Comparison of ENCODE assay signal across 13 mouse cellular contexts in genomic region chr19:37790281-37791073, GRCm38 (mm10).
DNase-seq lines count a peak whose midpoint lies in the region; ATAC-seq and TF ChIP-seq lines count a peak whose summit lies in the region.
"Had no signal": no experiment of that assay in that cellular context is flagged by ENCODE, and none has a peak within 500 bp of the region (broad histone marks: within the 10 kb centered on the region; RNA-seq: fewer than 3 reads in every experiment).

No protein-coding gene starts in this region.

- H3K27ac ChIP-seq in kidney, adult 2 months (ENCODE audit: insufficient read depth, low read depth, low read length): no peak overlapping the region
- no peak overlapping the region for H3K27ac ChIP-seq in hindbrain, embryonic 11.5 days (ENCODE audit: low read depth, low read length)
- no peak overlapping the region for H3K27ac ChIP-seq in neural tube, embryonic 14.5 days (ENCODE audit: low read depth, low read length)
- H3K27ac ChIP-seq: embryonic facial prominence, embryonic 13.5 days; heart, embryonic 10.5 days had no signal

- ATAC-seq in hindbrain, embryonic 11.5 days (ENCODE audit: low FRiP score): no peak
- peak; percentile 68; the same call in 1 of the 2 replicates for ATAC-seq in neural tube, embryonic 14.5 days (ENCODE audit: low read depth)

- H3K27me3 ChIP-seq in kidney, adult 2 months (replicated peaks; ENCODE audit: control insufficient read depth, insufficient read depth, low read length): no peaks in the 10 kb centered on the region
- peaks cover 3% of the 10 kb centered on the region; the same call in 1 of the 2 replicates for H3K27me3 ChIP-seq in hindbrain, embryonic 11.5 days (ENCODE audit: control insufficient read depth, insufficient read depth, low read length)
- H3K27me3 ChIP-seq in neural tube, embryonic 14.5 days (ENCODE audit: control insufficient read depth, insufficient read depth, low read length): no peaks in the 10 kb centered on the region
- H3K27me3 ChIP-seq: embryonic facial prominence, embryonic 13.5 days had no signal

- no peak overlapping the region for H3K4me3 ChIP-seq in kidney, adult 2 months (ENCODE audit: insufficient read depth, low read depth, low read length)
- no peak overlapping the region for H3K4me3 ChIP-seq in hindbrain, embryonic 11.5 days (ENCODE audit: low read depth, low read length)
- H3K4me3 ChIP-seq in neural tube, embryonic 14.5 days (ENCODE audit: low read depth, low read length): no peak overlapping the region
- H3K4me3 ChIP-seq: embryonic facial prominence, embryonic 13.5 days; heart, embryonic 10.5 days had no signal

- peaks cover 6% of the 10 kb centered on the region; the same call in 1 of the 2 replicates for H3K4me1 ChIP-seq in kidney, adult 2 months (ENCODE audit: control insufficient read depth, insufficient read depth, low read length)
- peaks cover 8% of the 10 kb centered on the region; the same call in 1 of the 2 replicates for H3K4me1 ChIP-seq in hindbrain, embryonic 11.5 days (replicated peaks; ENCODE audit: control insufficient read depth, insufficient read depth, low read length)
- H3K4me1 ChIP-seq in neural tube, embryonic 14.5 days (ENCODE audit: control insufficient read depth, insufficient read depth, low read length): peaks cover 13% of the 10 kb centered on the region

- TF ChIP-seq POLR2A in kidney, adult 2 months (IDR thresholded peaks at IDR 0.05; ENCODE audit: low read depth, low read length): no peak

- no peaks in the 10 kb centered on the region for H3K9me3 ChIP-seq in hindbrain, embryonic 11.5 days (ENCODE audit: control insufficient read depth, low read length)
- H3K9me3 ChIP-seq in neural tube, embryonic 14.5 days (ENCODE audit: control insufficient read depth, low read length): no peaks in the 10 kb centered on the region
- H3K9me3 ChIP-seq: embryonic facial prominence, embryonic 13.5 days; heart, embryonic 10.5 days had no signal

- H3K4me2 ChIP-seq in hindbrain, embryonic 11.5 days (replicated peaks; ENCODE audit: low read depth, low read length): peak overlapping the region; percentile 26
- H3K4me2 ChIP-seq in neural tube, embryonic 14.5 days (ENCODE audit: low read depth, low read length): peak overlapping the region; percentile 33; the same call in 1 of the 2 replicates
- H3K4me2 ChIP-seq: embryonic facial prominence, embryonic 13.5 days; liver, embryonic 11.5 days had no signal

- TF ChIP-seq CTCF in kidney, adult 2 months (conservative IDR thresholded peaks at IDR 0.05; ENCODE audit: insufficient read depth, insufficient read length, low read depth, low read length): no peak

- H3K9ac ChIP-seq in hindbrain, embryonic 11.5 days (ENCODE audit: low read depth, low read length): peak overlapping the region; percentile 7; the same call in 1 of the 2 replicates
- no peak overlapping the region for H3K9ac ChIP-seq in neural tube, embryonic 14.5 days (replicated peaks; ENCODE audit: low read depth, low read length)
- H3K9ac ChIP-seq: embryonic facial prominence, embryonic 13.5 days had no signal

- 47% methylated on average over 24 of the region's 24 CpGs for WGBS in kidney, adult 2 months
- 23% methylated on average over 24 of the region's 24 CpGs for WGBS in hindbrain, embryonic 11.5 days
- 8% methylated on average over 24 of the region's 24 CpGs for WGBS in neural tube, embryonic 14.5 days

- no peaks in the 10 kb centered on the region for H3K36me3 ChIP-seq in kidney, adult 2 months (ENCODE audit: control insufficient read depth, insufficient read depth, low read length)
- no peaks in the 10 kb centered on the region for H3K36me3 ChIP-seq in hindbrain, embryonic 11.5 days (ENCODE audit: control insufficient read depth, insufficient read depth, low read length)
- no peaks in the 10 kb centered on the region for H3K36me3 ChIP-seq in neural tube, embryonic 14.5 days (ENCODE audit: control insufficient read depth, insufficient read depth, low read length)
- H3K36me3 ChIP-seq: embryonic facial prominence, embryonic 13.5 days; heart, embryonic 10.5 days had no signal

- peak; percentile 17 for DNase-seq in kidney, adult 2 months
- DNase-seq in kidney, adult 9 months: no peak
- peak; percentile 35 for DNase-seq in hindbrain, embryonic 11.5 days (ENCODE audit: low spot score)
- peak; percentile 72 for DNase-seq in mesoderm, embryonic 11.5 days (ENCODE audit: low read depth, low spot score)
- DNase-seq in right cerebral cortex, adult 2 months (ENCODE audit: low spot score in 2 of 2): no peak
- no peak for DNase-seq in heart, adult 9 months (ENCODE audit: low spot score in 2 of 2)
- DNase-seq in adrenal gland, postnatal 14 days: no peak
- DNase-seq: adrenal gland, adult 8-10 months; lung, postnatal 4 days had no signal

Comparison
In these comparisons a context has a peak if more than half of its experiments do, and no peak if none do; other contexts are left out.
1. DNase-seq: peak in kidney, adult 2 months (single experiment), hindbrain, embryonic 11.5 days (single experiment) and mesoderm, embryonic 11.5 days (single experiment); none in kidney, adult 9 months (single experiment), right cerebral cortex, adult 2 months (0 of 2), heart, adult 9 months (0 of 2) and adrenal gland, postnatal 14 days (single experiment).